Mouse (Mus musculus) limb, embryonic 10.5 days (tissue): ENCODE measurements around the gene Pard3. TPM values are rescaled to one million over a fixed set of nuclear protein-coding genes. Genes with fewer than 3 reads are reported as not detected.

ENCODE experiments used
- polyA plus RNA-seq: library from polyadenylated mRNA; unstranded; fragments of >200 nt; fragmentation: Nextera tagmentation; extraction: Ambion mirVana; gene quantifications from 2 replicates; pipeline ENCODE4 v1.2.1, GENCODE M21; 2016

Gene Pard3
- polyA plus RNA-seq, 1 experiment from 2014 or later = 34.8 TPM

Other genes with a start within 250 kb of the Pard3 start
- 301 and 341 TPM in 2 replicates for gene Tomm20, start 118.0 kb upstream of the Pard3 start, polyA plus RNA-seq
- gene Rbm34, start 92.8 kb upstream of the Pard3 start, polyA plus RNA-seq = 27.7 and 28.9 TPM in 2 replicates